Mouse (Mus musculus) liver, postnatal 0 days (tissue): ENCODE data around the gene Ccdc88c. TPM values are rescaled to one million over a fixed set of nuclear protein-coding genes. Genes with fewer than 3 reads are reported as not detected.

Experiments used
- ATAC-seq: fragments of 200-750 bp; cut with Nextera tagmentation; 2 replicates; pipeline ENCODE4 v1.8.0; 2017; ENCODE audit warnings: mild to moderate bottlenecking, moderate library complexity
- DNase-seq: peaks from one replicate; pipeline ENCODE4 v3.0.0-alpha.2; 2016
- H3K27ac ChIP-seq: fragments of 300-500 bp; sonication (generic); 2 replicates; pipeline ENCODE4 v1.5.1; 2014; ENCODE audit warnings: antibody characterized with exemption, moderate library complexity, mild to moderate bottlenecking, low read depth
- H3K27me3 ChIP-seq: fragments of 300-500 bp; sonication (generic); 2 replicates; pipeline ENCODE4 v1.6.1; 2014; ENCODE audit warnings: low read length, control low read depth, mixed read lengths; ENCODE audit not compliant: insufficient read depth
- H3K36me3 ChIP-seq: fragments of 300-500 bp; sonication (generic); replicated peaks from 2 replicates; pipeline ENCODE4 v1.6.1; 2014; ENCODE audit warnings: mild to moderate bottlenecking, control low read depth, low read length, moderate library complexity, mixed read lengths; ENCODE audit not compliant: insufficient read depth
- H3K4me1 ChIP-seq: fragments of 300-500 bp; sonication (generic); 2 replicates; pipeline ENCODE4 v1.6.1; 2014; ENCODE audit warnings: antibody characterized with exemption, mild to moderate bottlenecking, control low read depth; ENCODE audit not compliant: insufficient read depth
- H3K4me2 ChIP-seq: fragments of 300-500 bp; sonication (generic); 2 replicates; pipeline ENCODE4 v1.6.1; 2014; ENCODE audit warnings: low read depth, mild to moderate bottlenecking, low read length, moderate library complexity, mixed read lengths
- H3K4me3 ChIP-seq: fragments of 300-500 bp; sonication (generic); 2 replicates; pipeline ENCODE4 v1.5.1; 2014; ENCODE audit warnings: low read depth, low read length
- H3K9ac ChIP-seq: fragments of 300-500 bp; sonication (generic); replicated peaks from 2 replicates; pipeline ENCODE4 v1.6.1; 2014; ENCODE audit warnings: mild to moderate bottlenecking, moderate library complexity
- H3K9me3 ChIP-seq: fragments of 300-500 bp; sonication (generic); 2 replicates; pipeline ENCODE4 v1.6.1; 2016; ENCODE audit warnings: mild to moderate bottlenecking, control low read depth, low read length, mixed read lengths
- CTCF ChIP-seq: sonication (generic); IDR thresholded peaks from 2 replicates; pipeline ENCODE4 v1.5.1; 2016; ENCODE audit warnings: antibody characterized with exemption, low read depth
- EP300 ChIP-seq: IDR thresholded peaks from 2 replicates; pipeline ENCODE4 v1.6.1; 2016; ENCODE audit warnings: antibody characterized with exemption, low read depth, mild to moderate bottlenecking
- WGBS: fragments of 180-500 bp; shearing (Covaris S2); extraction: QIAGEN DNeasy Blood & Tissue Kit; methylation state at CpG from one replicate; pipeline ENCODE4 v1.1.7; 2014; ENCODE audit not compliant: insufficient replicate concordance; 5-methylcytosine and 5-hydroxymethylcytosine counted together
- polyA plus RNA-seq: library from polyadenylated mRNA; unstranded; fragments of >200 nt; fragmentation: Nextera tagmentation; extraction: Ambion mirVana; gene quantifications from 2 replicates; pipeline ENCODE4 v1.2.1, GENCODE M21; 2015

The Ccdc88c gene
- polyA plus RNA-seq, 1 experiment from 2014 or later, result 4.2 TPM

DNA sequence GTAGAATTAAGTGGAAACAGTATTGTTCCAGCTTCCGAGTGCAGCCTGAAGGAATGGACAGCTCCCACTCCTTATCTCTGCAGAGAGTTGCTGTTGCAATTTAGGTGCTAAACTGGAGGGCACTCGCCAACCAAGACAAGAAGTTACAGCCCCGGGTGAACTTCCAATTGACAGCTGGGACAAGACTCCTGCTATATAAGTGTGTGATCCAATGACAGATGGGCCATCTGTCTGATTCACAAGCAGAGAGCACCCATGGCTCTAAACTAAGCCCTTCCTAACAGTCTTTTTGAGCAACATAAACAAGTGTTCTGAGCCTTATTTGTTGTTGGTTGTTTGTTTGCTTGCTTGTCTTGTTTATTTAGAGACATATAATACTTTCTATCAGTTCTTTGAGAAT lies 132.2 kb downstream of the Ccdc88c start:
- H3K9me3 ChIP-seq, result no peaks in the 10 kb centered on the region

DNA sequence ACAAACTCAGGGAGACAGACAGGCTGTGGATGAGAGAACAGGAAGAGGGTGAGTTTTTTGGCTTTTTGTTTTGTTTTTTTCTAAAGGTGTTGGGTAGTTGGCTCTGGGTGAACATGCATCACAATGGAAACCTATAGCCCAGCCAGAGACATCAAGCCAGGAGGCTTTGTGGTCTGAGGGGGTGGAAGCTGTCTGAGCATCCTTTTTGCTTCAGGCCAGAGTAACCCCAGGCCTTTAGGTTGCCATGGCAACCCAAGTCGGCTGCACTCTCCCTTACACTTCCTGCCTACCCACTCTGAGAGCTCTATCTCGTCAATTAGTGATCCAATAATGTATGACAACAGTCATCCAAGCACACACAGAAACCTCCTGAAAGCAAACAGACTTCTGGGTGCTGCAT lies 133.4 kb downstream of the Ccdc88c start:
- 0 out of 2 replicates have a peak, but pooled peaks cover 2% of the 10 kb centered on the region for H3K4me1 ChIP-seq
- H3K9ac ChIP-seq, result no peak overlapping the region
- no peak for TF ChIP-seq EP300
- TF ChIP-seq CTCF, result no peak
- H3K4me2 ChIP-seq, result no peak overlapping the region
- ATAC-seq (no peak), DNase-seq (no peak)
- H3K27me3 ChIP-seq, result peaks cover 42% of the 10 kb centered on the region
- H3K36me3 ChIP-seq, result no peaks in the 10 kb centered on the region
- H3K9me3 ChIP-seq, result no peaks in the 10 kb centered on the region
- no peak overlapping the region for H3K4me3 ChIP-seq
- H3K27ac ChIP-seq, result no peak overlapping the region
- 7% methylated on average over 2 of the region's 2 CpGs for WGBS

More for the DNA sequence above, 132.2 kb downstream of the Ccdc88c start:
- Histone ChIP-seq H3K4me2 (no peak overlapping the region), H3K9ac (no peak overlapping the region), H3K4me3 (no peak overlapping the region), H3K36me3 (no peaks in the 10 kb centered on the region), H3K27me3 (peaks cover 44% of the 10 kb centered on the region), H3K4me1 (0 out of 2 replicates have a peak, but pooled peaks cover 2% of the 10 kb centered on the region), H3K27ac (no peak overlapping the region)
- ATAC-seq (no peak), DNase-seq (no peak)
- 26% methylated on average over 3 of the region's 3 CpGs for WGBS
- no peak for TF ChIP-seq EP300
- no peak for TF ChIP-seq CTCF

DNA sequence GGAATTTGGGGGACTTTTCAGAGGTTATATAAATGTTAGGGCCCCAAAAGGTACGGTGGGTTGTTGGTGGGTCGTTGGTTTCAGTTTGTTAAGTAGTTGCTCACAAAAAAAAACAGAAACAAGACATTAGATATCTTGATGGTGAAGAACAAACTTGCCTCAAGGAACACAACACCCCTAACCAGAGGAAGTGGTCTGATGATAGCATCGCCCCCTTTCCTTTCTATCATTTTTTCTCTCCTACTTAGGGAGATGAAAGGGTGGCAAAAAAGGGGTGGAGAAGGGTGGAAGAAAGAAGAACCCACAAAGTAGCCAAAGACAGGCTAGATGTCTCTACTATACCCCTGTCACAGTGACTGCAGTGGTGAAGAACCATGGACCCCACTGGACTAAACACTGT lies 138.3 kb downstream of the Ccdc88c start:
- Histone ChIP-seq H3K4me3 (no peak overlapping the region), H3K4me1 (no peaks in the 10 kb centered on the region), H3K36me3 (no peaks in the 10 kb centered on the region), H3K27me3 (peaks cover 2% of the 10 kb centered on the region; the same call in 1 of the 2 replicates), H3K9me3 (no peaks in the 10 kb centered on the region), H3K4me2 (no peak overlapping the region), H3K27ac (no peak overlapping the region), H3K9ac (no peak overlapping the region)
- WGBS, result 68% methylated on average over 3 of the region's 3 CpGs
- TF ChIP-seq CTCF, result no peak
- no peak for TF ChIP-seq EP300
- ATAC-seq, result no peak
- DNase-seq, result no peak

DNA sequence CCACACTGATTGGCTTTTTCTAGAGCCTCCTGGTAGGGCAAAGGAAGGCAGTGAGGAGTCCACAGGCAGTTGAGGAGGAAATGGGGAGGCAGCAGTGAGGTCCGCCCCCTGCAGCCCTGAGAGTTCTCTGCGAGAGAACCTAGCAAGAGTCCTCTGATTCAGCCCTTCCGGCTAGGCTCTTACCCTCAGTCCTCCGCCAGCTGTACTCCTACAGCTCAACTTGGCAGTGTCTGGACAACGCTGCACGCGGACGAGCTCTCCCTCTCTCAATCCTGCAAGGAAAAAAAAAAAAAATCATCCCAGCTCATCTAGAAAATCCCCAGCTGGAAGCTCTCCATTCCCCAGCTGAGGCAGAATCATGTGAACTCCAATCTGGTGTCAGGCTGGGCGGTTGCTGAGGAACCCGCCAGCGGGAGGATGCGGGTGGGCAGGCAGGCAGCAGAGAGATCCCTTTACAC lies 141.0 kb downstream of the Ccdc88c start:
- H3K9me3 ChIP-seq, result no peaks in the 10 kb centered on the region
- no peak for ATAC-seq
- H3K4me1 ChIP-seq, result no peaks in the 10 kb centered on the region
- no peaks in the 10 kb centered on the region for H3K36me3 ChIP-seq
- H3K4me2 ChIP-seq, result no peak overlapping the region
- DNase-seq, result no peak
- no peak overlapping the region for H3K27ac ChIP-seq
- H3K27me3 ChIP-seq, result no peaks in the 10 kb centered on the region
- H3K9ac ChIP-seq, result no peak overlapping the region
- 36% methylated on average over 12 of the region's 12 CpGs for WGBS
- no peak for TF ChIP-seq CTCF
- no peak for TF ChIP-seq EP300
- H3K4me3 ChIP-seq, result no peak overlapping the region

DNA sequence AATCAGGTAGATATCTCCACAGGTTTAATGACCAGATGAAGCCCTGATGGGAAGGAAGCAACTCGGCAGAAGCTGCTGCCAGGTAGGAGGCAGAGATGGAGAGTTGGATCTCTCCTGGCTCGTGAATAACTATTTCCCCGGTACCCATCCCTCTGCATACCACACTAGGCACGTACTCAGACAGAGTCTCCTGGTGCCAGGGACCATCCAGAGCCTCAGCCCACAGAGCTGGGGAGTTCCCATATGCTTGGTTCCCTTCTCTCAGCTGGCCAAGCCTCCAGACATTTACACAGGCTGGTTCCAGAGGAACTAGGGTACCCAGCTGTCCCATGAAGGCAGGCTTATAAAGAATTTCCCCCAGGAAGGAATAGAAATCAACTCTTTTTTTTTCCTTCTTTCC lies 142.0 kb downstream of the Ccdc88c start:
- H3K9me3 ChIP-seq, result no peaks in the 10 kb centered on the region
- H3K36me3 ChIP-seq, result no peaks in the 10 kb centered on the region
- no peaks in the 10 kb centered on the region for H3K27me3 ChIP-seq
- no peak overlapping the region for H3K4me3 ChIP-seq
- 78% methylated on average over 4 of the region's 4 CpGs for WGBS
- DNase-seq (no peak), ATAC-seq (no peak)
- no peak overlapping the region for H3K27ac ChIP-seq
- no peak overlapping the region for H3K9ac ChIP-seq
- TF ChIP-seq CTCF (no peak), EP300 (no peak)
- H3K4me2 ChIP-seq, result no peak overlapping the region
- H3K4me1 ChIP-seq, result no peaks in the 10 kb centered on the region

DNA sequence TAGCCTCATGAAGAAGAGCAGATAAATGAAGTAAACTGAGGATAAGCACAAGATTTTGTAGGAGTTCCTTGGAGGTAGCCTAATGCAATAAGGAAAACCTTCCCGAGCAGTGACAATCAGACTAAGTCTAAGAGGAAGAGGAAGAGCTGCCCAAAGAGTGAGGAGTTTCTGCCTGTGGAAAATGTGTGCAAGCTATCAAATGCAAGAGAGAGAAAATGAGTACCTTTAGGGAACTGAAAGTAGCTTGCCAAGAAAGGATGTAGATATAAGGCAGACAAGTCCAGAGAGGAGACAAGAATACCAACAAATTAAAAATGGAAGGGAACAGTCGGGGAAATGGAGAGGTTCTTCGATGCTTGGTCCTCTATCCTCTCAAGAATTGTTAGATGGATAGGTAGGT lies 143.3 kb downstream of the Ccdc88c start:
- ATAC-seq, result no peak
- no peak overlapping the region for H3K9ac ChIP-seq
- H3K36me3 ChIP-seq, result no peaks in the 10 kb centered on the region
- H3K4me2 ChIP-seq, result no peak overlapping the region
- no peaks in the 10 kb centered on the region for H3K4me1 ChIP-seq
- H3K27ac ChIP-seq, result no peak overlapping the region
- TF ChIP-seq EP300 (no peak), CTCF (no peak)
- H3K9me3 ChIP-seq, result no peaks in the 10 kb centered on the region
- no peak for DNase-seq
- H3K27me3 ChIP-seq, result no peaks in the 10 kb centered on the region
- H3K4me3 ChIP-seq, result no peak overlapping the region
- 56% methylated on average over 3 of the region's 3 CpGs for WGBS

DNA sequence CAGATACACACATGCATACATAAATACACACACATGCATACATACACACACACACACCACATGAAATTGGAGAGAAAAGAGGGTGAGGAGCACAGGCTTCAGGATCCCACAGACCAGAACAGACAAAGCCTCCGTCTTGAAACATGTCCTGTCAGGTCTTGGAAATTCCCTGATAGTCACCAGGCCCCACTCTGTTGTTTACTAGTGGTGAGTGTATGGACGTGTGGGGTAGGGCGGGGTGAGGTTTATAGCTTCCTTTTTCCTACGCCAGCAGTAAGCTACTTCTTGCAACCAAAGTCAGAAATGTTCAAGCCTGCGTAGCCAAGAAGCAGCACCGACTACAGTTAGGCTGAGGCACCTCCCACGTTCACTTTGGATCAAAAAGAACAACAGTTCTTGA lies 145.7 kb downstream of the Ccdc88c start:
- Histone ChIP-seq H3K36me3 (no peaks in the 10 kb centered on the region), H3K9me3 (no peaks in the 10 kb centered on the region), H3K9ac (no peak overlapping the region), H3K4me1 (no peaks in the 10 kb centered on the region), H3K27ac (no peak overlapping the region), H3K4me3 (no peak overlapping the region), H3K4me2 (no peak overlapping the region), H3K27me3 (no peaks in the 10 kb centered on the region)
- ATAC-seq, result no peak
- no peak for DNase-seq
- TF ChIP-seq CTCF, result no peak
- no peak for TF ChIP-seq EP300
- 31% methylated on average over 7 of the region's 7 CpGs for WGBS
